Mouse (Mus musculus) limb, embryonic 13.5 days (tissue): ENCODE measurements around the gene Gm5089. TPM values are rescaled to one million over a fixed set of nuclear protein-coding genes. Genes with fewer than 3 reads are reported as not detected.

Experiments
- ATAC-seq: fragments of 200-750 bp; cut with Nextera tagmentation; 2 replicates; pipeline ENCODE4 v1.8.0; 2017; ENCODE audit warnings: low read depth, moderate number of reproducible peaks, moderate TSS enrichment; ENCODE audit not compliant: low FRiP score
- H3K27ac ChIP-seq: fragments of 300-500 bp; sonication (generic); 2 replicates; pipeline ENCODE4 v1.5.1; 2015; ENCODE audit warnings: inconsistent platforms, mild to moderate bottlenecking, moderate library complexity
- H3K27me3 ChIP-seq: fragments of 300-500 bp; sonication (generic); 2 replicates; pipeline ENCODE4 v1.6.1; 2015; ENCODE audit warnings: mild to moderate bottlenecking, inconsistent platforms
- H3K36me3 ChIP-seq: fragments of 300-500 bp; sonication (generic); 2 replicates; pipeline ENCODE4 v1.6.1; 2015; ENCODE audit warnings: inconsistent platforms, mild to moderate bottlenecking, moderate library complexity
- H3K4me1 ChIP-seq: fragments of 300-500 bp; sonication (generic); 2 replicates; pipeline ENCODE4 v1.6.1; 2015; ENCODE audit warnings: inconsistent platforms
- H3K4me2 ChIP-seq: fragments of 300-500 bp; sonication (generic); replicated peaks from 2 replicates; pipeline ENCODE4 v1.6.1; 2015; ENCODE audit warnings: inconsistent platforms, mild to moderate bottlenecking, moderate library complexity
- H3K4me3 ChIP-seq: fragments of 300-500 bp; sonication (generic); 2 replicates; pipeline ENCODE4 v1.5.1; 2015; ENCODE audit warnings: moderate library complexity, mild to moderate bottlenecking, inconsistent platforms
- H3K9ac ChIP-seq: fragments of 300-500 bp; sonication (generic); 2 replicates; pipeline ENCODE4 v1.6.1; 2015; ENCODE audit warnings: mild to moderate bottlenecking, inconsistent platforms
- H3K9me3 ChIP-seq: fragments of 300-500 bp; sonication (generic); 2 replicates; pipeline ENCODE4 v1.6.1; 2016; ENCODE audit warnings: inconsistent platforms
- WGBS: fragments of 180-500 bp; shearing (Covaris S2); methylation state at CpG from one replicate; pipeline ENCODE4 v1.1.7; 2015; 5-methylcytosine and 5-hydroxymethylcytosine counted together
- polyA plus RNA-seq: library from polyadenylated mRNA; unstranded; fragments of >200 nt; fragmentation: Nextera tagmentation; extraction: Ambion mirVana; gene quantifications from 2 replicates; pipeline ENCODE4 v1.2.1, GENCODE M21; 2015

Gene Gm5089
- polyA plus RNA-seq, 1 experiment from 2014 or later, result 0.37 TPM

GRCm38 (mm10) chr14:122386281-122387130 is 64.4 kb downstream of the Gm5089 start:
- Histone ChIP-seq H3K36me3 (no peaks in the 10 kb centered on the region), H3K27me3 (peaks cover 68% of the 10 kb centered on the region), H3K9me3 (no peaks in the 10 kb centered on the region), H3K4me3 (no peak overlapping the region), H3K27ac (no peak overlapping the region), H3K4me1 (peaks cover 18% of the 10 kb centered on the region), H3K4me2 (no peak overlapping the region), H3K9ac (no peak overlapping the region)
- WGBS, result 50% methylated on average over 17 of the region's 17 CpGs
- no peak for ATAC-seq

- Histone ChIP-seq H3K27ac (no peak overlapping the region), H3K27me3 (peaks cover 69% of the 10 kb centered on the region), H3K4me2 (no peak overlapping the region), H3K9me3 (no peaks in the 10 kb centered on the region), H3K36me3 (no peaks in the 10 kb centered on the region), H3K4me1 (peaks cover 15% of the 10 kb centered on the region), H3K9ac (no peak overlapping the region), H3K4me3 (no peak overlapping the region)
- ATAC-seq, result no peak
- 91% methylated on average over 5 of the region's 5 CpGs for WGBS
Measured at GRCm38 (mm10) chr14:122385758-122386157, 65.2 kb downstream of the Gm5089 start.

- Histone ChIP-seq H3K4me1 (peaks cover 15% of the 10 kb centered on the region), H3K27me3 (peaks cover 67% of the 10 kb centered on the region), H3K4me3 (no peak overlapping the region), H3K36me3 (no peaks in the 10 kb centered on the region), H3K27ac (no peak overlapping the region), H3K9me3 (no peaks in the 10 kb centered on the region), H3K9ac (no peak overlapping the region), H3K4me2 (no peak overlapping the region)
- no peak for ATAC-seq
- 69% methylated on average over 3 of the region's 3 CpGs for WGBS
Measured at GRCm38 (mm10) chr14:122385238-122385534, 65.7 kb downstream of the Gm5089 start.

Other genes starting within 250 kb of the Gm5089 start
- 2.3 and 2.6 TPM in 2 replicates for gene Zic5, start 14.6 kb upstream of the Gm5089 start, polyA plus RNA-seq
- gene Zic2, start 24.3 kb upstream of the Gm5089 start, polyA plus RNA-seq, result 2.8 and 3.2 TPM in 2 replicates
- not detected in 2 replicates for gene Gm10837, start 39.5 kb upstream of the Gm5089 start, polyA plus RNA-seq
- gene Pcca, start 83.2 kb upstream of the Gm5089 start, polyA plus RNA-seq, result 26.9 and 28.3 TPM in 2 replicates